Mouse (Mus musculus): ENCODE results near the gene Nrde2.

DNA sequence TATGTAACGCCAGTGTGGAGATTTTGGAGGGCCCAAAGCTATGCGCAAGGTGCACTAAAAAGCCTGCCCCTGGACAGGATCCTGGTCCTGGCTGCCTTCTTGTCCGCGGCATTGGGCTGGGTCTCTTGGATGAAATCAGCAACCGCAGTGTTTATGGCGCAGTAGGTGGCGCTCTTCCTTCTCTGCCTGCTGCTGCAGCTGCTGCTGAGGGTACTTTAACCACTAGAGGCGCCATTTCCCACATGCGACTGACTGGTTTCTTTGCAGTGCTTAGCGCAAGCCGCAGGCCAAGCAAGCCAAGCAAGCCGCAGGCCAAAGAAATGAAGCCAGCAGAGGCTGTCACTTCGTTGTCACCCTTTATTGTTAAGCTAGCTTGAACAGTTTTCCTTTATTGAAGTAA lies 42.4 kb upstream of the Nrde2 start:
- peak; percentile 99 for TF ChIP-seq CTCF (IDR thresholded peaks at IDR 0.05; ENCODE audit: borderline replicate concordance, insufficient read depth, low read depth, low read length)
- TF ChIP-seq POLR2A (IDR thresholded peaks at IDR 0.05; ENCODE audit: borderline replicate concordance, insufficient read depth, low read length): no peak; the same call in 1 of the 2 replicates

Measured in cerebellum, adult 2 months (tissue).